Mouse (Mus musculus): Measurements from ENCODE around the gene Cts6.
"Not testable (repeated sequence)": the region's sequence is repeated elsewhere in the genome, so short reads cannot be mapped to it uniquely, and the experiment has no call there.

Gene Cts6

DNA sequence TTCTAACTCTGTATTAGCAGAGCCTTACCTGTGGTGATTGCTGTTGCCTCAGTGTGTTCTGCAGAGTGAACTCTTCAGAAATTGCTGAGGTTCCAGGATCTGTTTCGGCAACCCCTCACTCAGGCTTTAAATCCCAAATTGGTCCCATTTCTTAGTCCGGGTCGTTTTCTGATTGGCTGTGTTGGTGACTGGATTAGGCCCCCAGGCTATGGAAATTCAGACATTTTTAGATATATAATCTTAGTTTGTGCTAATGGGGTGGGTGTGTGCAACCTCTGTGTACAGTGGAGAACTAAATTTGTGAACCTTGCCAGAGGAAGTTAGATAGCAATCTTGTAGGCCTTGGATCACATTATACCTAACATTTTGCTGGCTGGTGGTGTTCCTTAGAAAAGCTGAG is at the start of gene Cts6:
TSS of gene Cts6 (minus strand) at position 101 of the 400 bp plus-strand sequence.
- DNase-seq (ENCODE audit: low spot score in 2 of 2): no peak

DNA sequence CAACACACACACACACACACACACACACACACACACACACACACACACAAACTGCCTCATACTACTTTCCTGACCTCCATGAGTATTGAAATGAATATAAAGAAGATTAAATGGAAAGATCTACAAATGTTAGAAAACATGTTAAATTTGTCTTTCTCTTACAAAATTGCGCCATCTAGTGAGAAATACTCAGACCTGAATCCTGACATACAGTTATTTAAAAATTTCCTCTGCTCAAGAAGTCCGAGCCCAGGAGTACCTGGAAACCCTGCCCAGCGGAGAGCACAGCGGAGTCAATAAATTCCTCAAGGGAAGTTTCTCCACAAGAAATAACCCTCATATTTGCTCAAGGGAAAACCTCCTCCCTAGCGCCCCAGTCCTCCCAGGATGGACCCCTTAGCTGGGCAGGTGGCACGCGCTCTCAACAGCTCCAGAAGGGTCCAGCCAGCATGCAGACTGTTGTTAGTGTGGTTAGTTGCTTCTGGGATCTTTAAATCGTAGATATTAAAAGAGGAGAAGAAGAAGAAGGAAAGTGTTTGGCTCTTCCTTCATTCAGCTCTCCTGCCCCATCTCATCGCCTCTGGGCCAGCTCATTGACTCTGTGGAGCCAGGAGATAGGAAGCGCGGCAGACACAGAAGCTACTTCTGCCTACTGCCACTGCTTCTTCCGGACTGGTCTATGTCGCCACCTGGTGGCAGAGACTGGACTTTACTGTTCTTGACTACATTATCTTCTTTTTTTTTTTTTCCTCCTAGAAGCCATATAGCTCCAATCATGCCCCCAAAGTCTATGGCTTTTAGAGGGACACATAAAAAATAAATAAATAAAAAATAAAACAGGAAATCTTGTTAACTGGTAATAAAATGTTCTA is 38.1 kb upstream of the Cts6 start:
- peak; percentile 14 to 37 for DNase-seq (ENCODE audit: low spot score in 2 of 2)

DNA sequence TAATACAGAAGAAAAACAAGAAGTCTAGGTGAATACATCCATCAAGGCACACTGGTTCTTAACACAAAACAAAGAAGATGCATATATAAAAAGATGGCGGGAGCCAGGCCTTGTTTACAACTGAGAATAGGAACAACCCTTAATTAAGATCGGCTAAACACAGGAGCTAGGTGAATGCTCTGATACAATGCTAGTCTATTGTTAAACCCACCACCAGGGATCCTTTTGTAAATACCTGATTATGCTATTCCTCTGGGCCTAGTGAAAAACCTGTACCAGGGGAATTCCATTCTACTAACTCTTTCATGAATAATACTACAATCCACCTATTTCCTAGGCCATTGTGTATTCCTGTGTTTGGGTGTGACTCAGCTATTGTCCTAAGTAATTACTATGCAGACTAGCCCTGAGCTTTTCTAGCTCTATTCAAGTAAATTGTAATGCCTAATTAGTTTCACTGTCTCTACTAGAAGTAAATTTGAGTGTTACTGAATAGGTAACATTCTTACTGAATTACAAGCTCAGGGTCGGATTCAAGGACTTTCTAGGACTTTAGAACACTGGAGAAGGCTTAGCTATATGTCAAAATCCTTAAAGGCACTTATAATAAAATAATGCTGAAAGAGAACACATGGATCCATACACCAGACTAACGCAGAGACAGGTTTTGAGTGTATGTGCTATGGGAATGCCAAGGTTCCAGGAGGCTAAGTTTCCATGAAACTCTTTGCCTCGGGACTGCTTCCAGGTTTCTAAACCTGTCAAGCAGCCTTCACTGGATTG is 17.9 kb downstream of the Cts6 start:
- not testable (repeated sequence) for DNase-seq (ENCODE audit: low spot score in 2 of 2)

DNA sequence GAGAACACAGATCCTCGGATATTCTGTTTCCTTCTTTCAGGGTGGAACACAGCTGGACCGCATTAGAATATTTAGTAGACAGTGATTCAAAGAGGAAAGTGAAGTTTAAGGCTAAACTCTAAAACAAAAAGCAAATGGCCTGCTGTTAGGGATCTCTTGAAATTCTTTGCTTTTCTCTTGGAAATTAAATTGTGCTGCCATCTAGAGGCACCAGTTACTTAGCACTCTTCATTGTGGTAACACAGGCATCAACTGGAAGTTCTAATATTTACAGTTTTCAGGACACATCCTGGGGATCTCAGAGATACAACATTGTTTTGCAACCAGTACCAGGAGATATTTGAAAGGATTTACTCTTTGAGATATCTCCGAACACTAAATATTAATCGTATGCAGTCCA is 38.6 kb downstream of the Cts6 start:
- no peak for DNase-seq (ENCODE audit: low spot score in 2 of 2)

DNA sequence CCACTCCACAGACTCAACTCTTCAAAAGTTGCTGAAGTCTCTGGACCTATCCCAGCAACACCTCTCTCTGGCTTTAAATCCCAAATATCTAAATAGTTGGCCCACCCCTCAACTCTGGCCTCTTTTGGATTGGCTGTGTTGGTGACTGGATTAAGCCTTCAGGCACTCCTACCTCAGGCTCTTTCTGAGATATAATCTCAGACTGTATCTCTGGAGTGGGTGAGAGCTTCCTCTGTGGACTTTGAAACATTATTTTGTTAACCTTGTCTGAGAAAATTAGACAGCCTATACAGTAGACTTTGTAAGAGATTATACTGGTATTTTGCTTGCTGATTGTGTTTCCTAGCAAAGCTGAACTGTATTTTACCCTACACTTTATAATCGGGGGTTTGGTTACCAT is 39.1 kb downstream of the Cts6 start, which contains the start of gene Ctsr:
TSS of gene Ctsr (minus strand) at position 101 of the 400 bp plus-strand sequence.
- DNase-seq (ENCODE audit: low spot score in 2 of 2): no peak
